Mouse (Mus musculus) G1E (cell line): Measurements from ENCODE around the gene Ptx4.

Experiments
- CTCF ChIP-seq: IDR thresholded peaks from 2 replicates; pipeline ENCODE4 v1.5.1; 2012; ENCODE audit warnings: low read depth, low read length, inconsistent platforms, mixed read lengths
- GATA1 ChIP-seq: IDR thresholded peaks from 2 replicates; pipeline ENCODE4 v1.6.1; 2012; ENCODE audit warnings: borderline replicate concordance, low read length, inconsistent platforms, mixed read lengths
- POLR2AphosphoS5 ChIP-seq: IDR thresholded peaks from 2 replicates; pipeline ENCODE4 v1.6.1; 2012; ENCODE audit warnings: low read depth, low read length, inconsistent platforms; ENCODE audit not compliant: insufficient replicate concordance
- TAL1 ChIP-seq: conservative IDR thresholded peaks from 2 replicates; pipeline ENCODE4 v1.6.1; 2012; ENCODE audit warnings: low read depth, low read length, inconsistent platforms, mixed read lengths

DNA sequence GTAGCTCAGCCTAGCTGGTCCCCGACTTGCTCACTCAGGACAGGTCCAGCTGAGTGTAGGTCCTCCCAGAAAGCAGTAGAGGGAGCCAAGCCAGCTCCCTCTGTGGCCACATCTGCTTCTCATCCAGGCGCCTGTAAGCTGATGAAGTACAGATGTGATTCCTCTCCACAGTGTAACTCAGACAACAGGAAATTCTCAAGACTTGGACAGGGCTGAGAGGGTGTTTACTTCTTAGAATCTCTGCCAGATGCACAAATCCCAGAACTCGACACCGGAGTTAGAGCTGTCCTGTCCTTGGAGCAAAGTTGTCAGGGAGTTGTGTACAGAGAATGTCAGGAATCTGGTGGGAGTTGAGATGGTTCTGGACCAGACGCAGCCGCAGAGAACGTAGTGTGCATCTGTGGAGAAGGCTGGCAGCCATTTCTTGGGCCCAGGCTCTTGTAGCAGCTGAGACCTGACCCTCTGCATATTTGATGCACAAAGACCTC is 37.1 kb upstream of the Ptx4 start, which contains the start of gene Tmem204:
- TF ChIP-seq CTCF (no peak), POLR2AphosphoS5 (no peak), GATA1 (no peak), TAL1 (no peak)
